Mouse (Mus musculus): ENCODE results near the gene Zkscan16.

Gene Zkscan16

DNA sequence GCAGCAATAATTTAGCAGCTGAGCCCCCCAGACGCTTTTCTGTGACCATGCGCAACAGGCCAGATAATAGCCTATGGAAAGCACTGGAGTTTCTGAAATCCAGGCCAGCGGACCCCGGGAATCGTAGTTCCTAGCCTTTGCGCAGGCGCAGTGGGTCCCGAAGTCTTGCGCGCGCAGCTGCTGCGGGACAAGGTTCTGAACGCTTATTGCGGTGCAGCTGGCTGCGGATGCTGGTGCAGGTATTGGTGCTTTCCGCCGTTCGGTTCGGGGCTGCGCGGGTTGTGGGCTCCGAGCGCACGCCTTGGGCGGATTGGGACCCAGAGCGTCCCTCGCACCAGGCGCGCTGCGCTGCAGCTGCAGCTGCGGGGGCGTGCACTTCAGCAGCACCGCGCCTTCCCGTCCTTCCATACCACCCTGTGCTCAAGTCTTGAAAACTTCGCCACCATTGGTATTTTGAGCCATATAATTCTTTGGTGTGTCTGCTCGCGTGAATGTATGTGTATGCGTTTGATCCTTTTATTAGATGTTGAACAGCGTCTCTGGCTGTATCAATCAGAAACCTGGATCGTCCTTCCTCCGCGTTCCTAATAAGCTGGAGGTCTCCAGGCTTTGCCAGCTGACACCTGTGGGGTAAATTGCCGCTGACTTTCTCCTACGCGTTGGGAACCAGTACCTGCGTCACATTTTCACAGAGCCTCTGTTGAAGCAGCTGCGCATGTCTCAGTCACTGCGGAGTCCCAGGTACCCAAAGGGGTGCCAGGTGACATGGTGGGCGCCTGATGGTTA lies at the start of gene Zkscan16:
Gene Zkscan16, plus strand, starts transcription at position 209 of the 786 bp plus-strand sequence.
- peak; percentile 45 to 72 for DNase-seq (ENCODE audit: low spot score in 2 of 2)

DNA sequence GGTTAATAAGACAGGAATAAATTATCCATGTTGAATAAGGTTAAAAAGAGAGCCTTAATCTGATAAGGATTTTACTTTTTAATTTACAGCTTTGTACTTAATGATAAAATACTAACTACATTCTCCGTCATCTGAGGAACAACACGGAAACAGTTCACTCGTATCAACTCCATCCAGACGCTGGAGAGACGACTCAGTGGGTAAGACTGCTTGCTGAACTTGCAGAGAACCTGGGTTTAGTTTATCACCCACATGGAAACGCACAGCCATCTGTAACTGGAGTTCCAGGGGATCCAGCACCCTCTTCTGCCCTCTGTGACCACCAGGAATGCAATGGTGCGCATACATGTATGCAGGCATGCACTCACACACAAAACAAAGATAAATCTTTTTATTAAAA lies 49.0 kb upstream of the Zkscan16 start:
- no peak for DNase-seq (ENCODE audit: low spot score in 2 of 2)

- DNase-seq (ENCODE audit: low spot score in 2 of 2): no peak
These were observed 46.0 kb upstream of the Zkscan16 start for GRCm38 (mm10) chr4:58897436-58897835.

GRCm38 (mm10) chr4:58898318-58898717 lies 45.1 kb upstream of the Zkscan16 start:
- DNase-seq (ENCODE audit: low spot score in 2 of 2): no peak

GRCm38 (mm10) chr4:58907453-58907852 lies 36.0 kb upstream of the Zkscan16 start:
- DNase-seq (ENCODE audit: low spot score in 2 of 2): no peak

DNA sequence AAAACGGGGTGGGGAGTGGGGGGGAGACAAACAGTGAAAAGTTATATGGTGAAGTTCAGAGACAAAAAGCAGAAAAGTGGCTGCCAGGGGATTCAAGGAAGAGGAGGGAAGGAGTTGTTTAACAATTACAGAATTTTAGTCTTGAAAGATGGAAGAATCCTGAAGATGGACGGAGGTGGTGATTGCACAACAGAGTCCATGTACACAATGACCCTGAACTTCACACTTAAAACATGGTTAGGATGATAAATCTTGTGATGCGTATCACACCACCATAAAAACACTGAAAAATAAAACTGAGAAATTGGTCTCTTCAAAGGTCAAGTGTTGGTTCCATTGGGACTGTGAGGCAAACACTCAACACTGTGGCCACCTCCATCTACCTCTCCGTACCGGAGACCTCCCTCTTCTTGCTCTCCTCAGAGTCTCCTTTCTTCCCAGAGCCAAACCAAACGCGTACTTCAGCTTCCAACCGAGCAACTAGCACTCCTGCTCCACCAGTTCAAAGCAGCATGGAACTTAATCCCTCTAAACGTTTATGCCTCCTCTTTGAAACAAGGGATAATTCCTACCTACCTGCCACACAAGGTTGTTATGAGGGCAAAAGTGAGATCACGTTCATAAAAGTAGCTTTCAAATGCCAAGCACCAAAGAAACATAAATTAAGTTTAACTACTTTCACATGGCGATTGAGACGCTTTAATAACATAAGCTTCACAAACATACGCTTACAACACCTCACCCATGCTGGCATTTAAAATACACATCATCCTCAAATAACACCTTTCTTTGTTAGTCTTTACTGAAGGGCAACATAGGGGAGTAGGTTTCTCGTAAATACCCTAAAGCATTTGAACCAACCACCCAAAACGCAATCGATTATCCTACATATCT lies 33.0 kb upstream of the Zkscan16 start:
- no peak for DNase-seq (ENCODE audit: low spot score in 2 of 2)

DNA sequence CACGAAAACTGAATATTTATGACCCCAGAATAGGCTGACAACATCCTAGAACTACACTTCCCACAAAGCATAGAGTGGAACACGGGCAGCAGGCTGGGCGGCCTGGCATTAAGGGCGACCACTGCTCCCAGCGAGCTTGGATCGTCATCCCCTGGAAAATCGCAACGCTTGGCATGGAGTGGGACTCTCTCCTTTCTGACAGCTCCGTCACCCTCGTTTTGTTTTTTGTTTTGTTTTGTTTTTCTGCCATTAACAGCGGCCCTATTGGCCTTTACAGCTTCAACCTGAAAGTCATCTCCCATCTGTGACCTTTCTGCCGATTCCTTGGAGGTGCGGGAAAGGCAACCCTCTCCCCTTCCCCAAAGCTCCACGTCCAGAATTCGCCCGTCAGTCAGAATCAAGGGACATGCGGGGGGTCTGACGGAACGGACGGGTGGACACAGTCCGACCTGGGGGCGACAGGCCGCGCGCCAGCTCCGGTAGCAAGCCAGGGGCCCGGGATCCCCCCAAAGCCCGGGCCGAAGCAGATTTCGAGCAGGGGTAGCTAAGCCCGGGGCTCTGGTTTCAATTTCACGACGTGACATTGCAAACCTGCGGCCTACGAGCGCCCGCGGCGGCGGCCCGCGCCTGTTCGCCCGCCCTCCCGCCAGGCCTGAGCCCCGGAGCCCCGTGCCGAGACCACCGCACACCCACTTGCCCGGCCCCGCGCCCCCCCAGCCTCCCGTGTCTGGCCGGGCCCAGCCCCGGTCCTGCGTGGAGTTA lies 32.2 kb upstream of the Zkscan16 start:
- peak; percentile 42 to 69 for DNase-seq (ENCODE audit: low spot score in 2 of 2)

DNA sequence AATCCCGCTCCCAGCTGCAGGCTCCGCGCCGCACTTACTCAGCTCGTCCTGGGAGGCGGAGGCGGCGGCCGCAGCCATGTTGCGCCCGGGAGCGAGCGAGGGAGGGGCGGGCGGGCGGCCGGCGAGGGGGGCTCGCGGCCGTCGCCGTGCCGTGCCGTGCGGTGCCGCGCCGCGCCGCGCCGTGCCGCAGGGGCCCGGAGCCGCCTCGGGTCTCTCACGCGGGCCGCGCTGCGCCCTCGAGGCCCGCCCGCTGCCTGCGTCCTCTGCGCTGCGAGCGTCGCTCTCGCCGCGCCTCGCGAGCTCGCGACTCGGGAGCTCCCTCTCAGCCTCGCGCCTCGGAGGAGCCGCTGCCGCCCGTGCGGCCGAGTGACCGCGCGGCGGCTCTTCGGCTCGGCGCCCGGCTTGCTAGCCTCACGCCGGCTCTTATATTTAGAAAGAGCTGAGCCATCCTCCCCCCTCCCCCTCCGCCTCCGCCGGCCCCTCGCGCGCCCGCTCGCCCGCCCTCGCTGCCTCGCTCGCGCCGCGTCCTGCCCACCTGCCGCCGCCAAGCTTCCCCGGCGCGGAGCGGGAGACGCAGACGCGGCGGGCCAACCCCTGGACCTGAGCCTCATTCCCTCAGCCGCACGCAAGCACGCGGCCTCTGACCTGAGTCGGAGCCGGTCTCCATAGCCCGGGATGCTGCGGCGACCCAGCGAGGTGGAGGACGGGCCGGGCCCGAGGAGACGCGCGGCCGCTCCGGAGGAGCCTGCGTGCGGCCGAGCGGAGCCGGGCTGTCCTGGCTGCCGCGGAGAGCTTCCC lies 31.4 kb upstream of the Zkscan16 start:
- DNase-seq (ENCODE audit: low spot score in 2 of 2): no peak

DNA sequence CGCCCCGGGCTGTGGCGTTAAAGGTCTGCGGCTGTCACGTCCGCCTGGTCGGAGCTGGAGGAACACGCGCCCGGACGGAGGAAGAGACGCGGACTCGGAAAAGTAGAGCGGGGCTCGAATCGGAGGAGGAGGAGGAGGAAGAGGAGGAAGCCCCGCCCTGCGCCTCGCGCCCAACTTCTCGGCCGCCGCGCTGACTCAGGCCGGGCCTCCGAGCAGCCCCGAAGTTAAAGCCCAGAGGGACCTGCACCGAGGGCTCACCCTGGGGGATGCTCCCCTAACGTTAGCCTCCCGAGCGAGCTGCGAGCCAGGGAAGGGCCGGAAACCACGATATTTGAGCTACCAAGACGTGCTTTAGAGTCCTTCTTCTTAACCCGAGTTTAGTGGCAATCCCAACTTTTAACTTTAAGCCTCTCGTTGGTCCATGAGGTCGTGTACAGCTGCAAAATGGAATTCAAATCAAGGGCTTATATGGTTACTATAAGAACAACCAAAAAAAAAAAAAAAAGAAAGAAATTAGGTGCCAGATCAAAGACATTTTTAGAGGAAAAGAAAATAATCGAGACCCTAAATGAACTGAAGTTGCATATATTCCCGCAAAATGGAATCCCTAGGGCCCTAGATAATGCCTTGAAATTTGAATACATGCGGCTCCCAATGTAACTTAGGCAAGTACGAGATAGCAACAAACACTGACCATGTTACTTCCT lies 30.6 kb upstream of the Zkscan16 start, which contains the start of gene Ecpas:
Gene Ecpas, minus strand, starts transcription at position 121 of the 707 bp plus-strand sequence.
- peak; percentile 78 to 81 for DNase-seq (ENCODE audit: low spot score in 2 of 2)

GRCm38 (mm10) chr4:58913336-58914026 lies 29.9 kb upstream of the Zkscan16 start:
- no peak for DNase-seq (ENCODE audit: low spot score in 2 of 2)

DNA sequence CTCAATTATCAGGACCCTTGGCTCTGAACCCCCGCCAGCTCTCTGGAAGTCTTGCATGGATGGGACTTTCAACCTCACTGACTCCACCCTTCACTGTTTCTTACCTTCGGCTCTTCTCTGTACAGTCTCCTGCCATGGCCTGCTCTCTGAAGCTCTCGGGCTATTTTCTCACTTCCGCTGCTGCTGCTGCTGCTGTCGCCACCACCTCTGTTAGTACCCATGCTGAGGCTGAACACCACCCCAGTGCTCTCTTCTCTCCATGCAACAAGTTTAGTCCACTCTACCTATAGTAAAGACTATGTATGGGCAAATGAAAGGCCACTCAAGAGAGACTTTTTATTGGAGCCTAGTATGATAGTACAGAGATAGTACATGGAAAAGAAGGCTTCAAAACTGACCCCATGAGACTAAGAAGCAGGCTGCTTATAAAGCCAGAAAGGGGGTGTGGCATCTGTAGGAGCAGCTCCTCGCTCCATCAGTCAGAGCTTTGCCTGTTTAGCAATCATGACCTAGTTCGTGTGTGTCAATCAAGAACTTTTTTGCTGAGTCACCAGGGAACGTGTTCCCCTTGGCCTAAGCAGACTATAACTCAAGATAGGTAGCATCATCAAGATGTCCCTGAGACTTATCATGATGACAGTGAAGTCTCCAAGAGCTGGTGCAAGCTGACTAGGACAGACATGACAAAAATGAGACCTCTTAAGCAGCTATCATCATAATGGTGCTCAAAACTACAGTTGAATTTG lies 28.2 kb upstream of the Zkscan16 start:
- no peak for DNase-seq (ENCODE audit: low spot score in 2 of 2)

DNA sequence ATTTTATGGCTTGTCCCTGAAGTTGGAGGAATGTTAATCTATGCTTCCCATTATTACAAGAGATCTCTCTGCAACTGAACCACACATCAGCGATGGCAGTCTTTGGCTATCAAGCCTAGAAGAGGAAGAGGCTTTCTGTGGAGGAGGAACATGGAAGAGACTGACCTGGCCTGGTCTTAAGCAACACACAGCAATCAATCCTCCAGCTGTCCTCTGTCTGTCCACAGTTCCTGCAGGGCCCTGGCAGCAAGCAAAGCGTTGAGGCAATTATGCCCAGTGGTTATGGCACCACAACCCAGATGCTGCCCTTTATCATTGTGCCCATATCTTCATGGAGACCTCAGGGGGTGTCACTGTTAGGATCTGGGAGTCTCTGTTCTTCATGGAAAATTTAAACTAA lies 19.5 kb upstream of the Zkscan16 start:
- no peak for DNase-seq (ENCODE audit: low spot score in 2 of 2)

DNA sequence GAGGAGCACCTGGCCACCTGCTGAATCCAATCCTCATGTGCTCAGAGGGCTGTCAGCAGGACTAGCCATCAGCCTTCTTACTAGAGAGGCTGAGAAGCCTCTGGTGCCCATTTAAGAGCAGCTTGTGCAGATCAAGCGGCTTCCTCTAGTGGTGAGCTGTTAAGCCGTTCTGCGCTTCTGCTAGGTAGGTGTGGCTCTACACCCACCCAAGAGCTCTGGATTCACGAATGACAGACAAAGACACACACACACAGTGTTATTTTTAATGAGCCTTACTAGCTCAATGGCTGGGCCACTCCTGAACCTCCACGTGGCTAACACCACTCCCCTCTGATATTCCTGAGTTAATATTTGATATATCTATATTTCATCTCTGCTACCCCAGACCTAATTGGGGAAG lies 17.8 kb upstream of the Zkscan16 start:
- DNase-seq (ENCODE audit: low spot score in 2 of 2): no peak

- DNase-seq (ENCODE audit: low spot score in 2 of 2): no peak
These were observed 17.3 kb upstream of the Zkscan16 start for GRCm38 (mm10) chr4:58926120-58926519.

DNA sequence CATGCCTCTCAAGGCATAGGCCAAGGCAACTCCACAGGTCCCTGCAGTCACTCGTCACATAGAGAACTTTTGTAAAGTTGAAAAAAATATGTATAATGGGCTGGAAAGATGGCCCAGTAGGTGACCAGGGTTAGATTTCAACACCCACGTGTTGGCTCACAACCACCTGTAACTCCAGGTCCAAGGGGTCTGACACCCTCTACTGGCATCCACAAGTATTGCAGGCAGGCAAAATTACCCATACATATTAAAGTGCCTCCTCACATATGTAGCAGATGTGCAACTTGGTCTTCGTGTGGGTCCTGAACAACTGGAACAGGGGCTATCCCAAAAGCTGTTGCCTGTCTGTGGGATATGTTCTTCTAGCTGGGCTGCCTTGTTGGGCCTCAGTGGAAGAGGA lies 15.8 kb upstream of the Zkscan16 start:
- no peak for DNase-seq (ENCODE audit: low spot score in 2 of 2)

GRCm38 (mm10) chr4:58932541-58932940 lies 10.9 kb upstream of the Zkscan16 start:
- DNase-seq (ENCODE audit: low spot score in 2 of 2): no peak

- DNase-seq (ENCODE audit: low spot score in 2 of 2): no peak
These were observed 9.1 kb upstream of the Zkscan16 start for GRCm38 (mm10) chr4:58934308-58934707.

DNA sequence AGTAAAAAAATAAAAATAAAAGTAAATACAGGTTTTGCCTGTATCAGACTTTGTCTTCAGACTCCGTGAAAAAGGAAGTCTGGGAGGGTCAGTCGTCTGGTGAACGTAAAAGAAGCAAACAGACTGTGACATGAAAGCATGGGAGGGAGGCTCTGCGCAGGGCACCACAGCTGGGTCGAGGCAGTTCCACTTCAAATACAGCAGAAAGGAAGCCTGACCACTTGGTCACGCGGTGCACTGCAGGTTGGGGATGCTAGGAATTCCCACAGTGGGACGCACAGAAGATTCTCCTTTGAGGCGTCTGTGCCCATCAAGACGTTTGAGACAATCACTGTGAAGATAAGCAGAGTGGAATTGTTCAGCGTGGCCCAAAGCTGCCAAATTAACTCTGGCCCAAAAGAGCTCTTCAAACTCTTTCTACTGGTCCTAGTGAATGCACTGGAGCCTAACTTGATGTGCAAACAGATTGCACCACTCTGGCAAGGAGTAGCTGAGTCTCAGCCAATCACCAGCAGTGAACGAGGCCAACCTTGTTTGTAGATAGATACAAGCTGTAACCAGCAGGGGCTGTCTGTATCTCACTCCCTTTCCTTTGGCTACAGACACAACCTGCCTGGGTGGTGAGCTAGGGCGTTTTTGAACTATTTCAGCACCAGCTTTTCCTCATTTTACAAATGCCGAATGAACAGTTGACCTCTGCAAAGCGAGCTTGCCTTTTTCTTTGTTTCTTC lies 8.5 kb upstream of the Zkscan16 start:
- peak; percentile 19 to 67 for DNase-seq (ENCODE audit: low spot score in 2 of 2)
